Mouse (Mus musculus) cerebellum, postnatal 4 days (tissue): ENCODE results near the gene 2210418O10Rik.
"Not testable (repeated sequence)": the region's sequence is repeated elsewhere in the genome, so short reads cannot be mapped to it uniquely, and the experiment has no call there.

Source experiments
- DNase-seq, 2 experiments: peaks; one replicate each; pipeline ENCODE4 v3.0.0; 2022; ENCODE audit warnings: low spot score in 2 of 2, mixed read lengths in 1 of 2

Gene 2210418O10Rik

GRCm38 (mm10) chr2:176226269-176226668 lies at the start of gene 2210418O10Rik:
Gene 2210418O10Rik, plus strand, starts transcription at chr2:176226569.
- not testable (repeated sequence) for DNase-seq

DNA sequence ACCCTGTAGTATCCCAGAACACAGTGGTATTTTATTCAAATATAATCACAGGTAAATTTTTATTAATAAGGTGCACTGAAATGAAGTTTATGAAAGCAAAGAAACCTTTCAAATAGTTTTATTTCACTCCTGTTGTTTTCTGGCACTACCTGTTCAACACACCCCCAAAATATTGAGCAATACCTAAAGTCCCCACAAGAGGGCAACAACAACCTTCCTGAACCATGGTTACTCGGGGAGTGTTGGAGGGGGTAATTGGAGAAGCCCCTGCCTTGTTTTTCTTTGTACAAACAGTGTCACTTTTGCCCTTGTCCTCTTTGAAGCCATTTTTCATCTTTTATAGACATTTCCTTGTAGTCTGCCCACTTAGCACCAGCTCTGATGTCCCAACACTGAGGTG lies 22.1 kb downstream of the 2210418O10Rik start:
- not testable (repeated sequence) for DNase-seq
